Mouse (Mus musculus): ENCODE measurements around the gene Ralgapa2.
A peak's percentile ranks its signal among the peaks of the same experiment; 100 is the strongest.

Gene Ralgapa2

GRCm38 (mm10) chr2:146428751-146429150 lies 83.4 kb downstream of the Ralgapa2 start:
- DNase-seq (ENCODE audit: low read depth, low spot score), result no peak

GRCm38 (mm10) chr2:146427380-146427779 lies 84.8 kb downstream of the Ralgapa2 start:
- no peak for DNase-seq (ENCODE audit: low read depth, low spot score)

GRCm38 (mm10) chr2:146426321-146426720 lies 85.8 kb downstream of the Ralgapa2 start:
- no peak for DNase-seq (ENCODE audit: low read depth, low spot score)

- DNase-seq (ENCODE audit: low read depth, low spot score), result no peak
Observed at GRCm38 (mm10) chr2:146425235-146425634, 86.9 kb downstream of the Ralgapa2 start.

GRCm38 (mm10) chr2:146423710-146424301 lies 88.3 kb downstream of the Ralgapa2 start:
- no peak for DNase-seq (ENCODE audit: low read depth, low spot score)

- no peak for DNase-seq (ENCODE audit: low read depth, low spot score)
Observed at GRCm38 (mm10) chr2:146423032-146423691, 89.0 kb downstream of the Ralgapa2 start.

GRCm38 (mm10) chr2:146416283-146416682 lies 95.9 kb downstream of the Ralgapa2 start:
- no peak for DNase-seq (ENCODE audit: low read depth, low spot score)

- peak; percentile 26 for DNase-seq (ENCODE audit: low read depth, low spot score)
Observed at GRCm38 (mm10) chr2:146414484-146415291, 97.5 kb downstream of the Ralgapa2 start.

GRCm38 (mm10) chr2:146412733-146413132 lies 99.4 kb downstream of the Ralgapa2 start:
- no peak for DNase-seq (ENCODE audit: low read depth, low spot score)

- DNase-seq (ENCODE audit: low read depth, low spot score), result no peak
Observed at GRCm38 (mm10) chr2:146411904-146412303, 100.2 kb downstream of the Ralgapa2 start.

- DNase-seq (ENCODE audit: low read depth, low spot score), result no peak
Observed at GRCm38 (mm10) chr2:146407078-146407477, 105.1 kb downstream of the Ralgapa2 start.

GRCm38 (mm10) chr2:146401588-146401987 lies 110.6 kb downstream of the Ralgapa2 start:
- no peak for DNase-seq (ENCODE audit: low read depth, low spot score)

- DNase-seq (ENCODE audit: low read depth, low spot score), result no peak
Observed at GRCm38 (mm10) chr2:146400738-146401137, 111.4 kb downstream of the Ralgapa2 start.

- DNase-seq (ENCODE audit: low read depth, low spot score), result no peak
Observed at GRCm38 (mm10) chr2:146398211-146398865, 113.8 kb downstream of the Ralgapa2 start.

- DNase-seq (ENCODE audit: low read depth, low spot score), result no peak
Observed at GRCm38 (mm10) chr2:146387211-146387610, 124.9 kb downstream of the Ralgapa2 start.

GRCm38 (mm10) chr2:146384582-146384981 lies 127.6 kb downstream of the Ralgapa2 start:
- no peak for DNase-seq (ENCODE audit: low read depth, low spot score)

GRCm38 (mm10) chr2:146376293-146376692 lies 135.9 kb downstream of the Ralgapa2 start:
- DNase-seq (ENCODE audit: low read depth, low spot score), result no peak

- DNase-seq (ENCODE audit: low read depth, low spot score), result no peak
Observed at GRCm38 (mm10) chr2:146366098-146366497, 146.0 kb downstream of the Ralgapa2 start.

GRCm38 (mm10) chr2:146365368-146365983 lies 146.7 kb downstream of the Ralgapa2 start:
- no peak for DNase-seq (ENCODE audit: low read depth, low spot score)

GRCm38 (mm10) chr2:146363483-146363882 lies 148.7 kb downstream of the Ralgapa2 start:
- no peak for DNase-seq (ENCODE audit: low read depth, low spot score)

- no peak for DNase-seq (ENCODE audit: low read depth, low spot score)
Observed at GRCm38 (mm10) chr2:146362932-146363331, 149.2 kb downstream of the Ralgapa2 start.

- no peak for DNase-seq (ENCODE audit: low read depth, low spot score)
Observed at GRCm38 (mm10) chr2:146361969-146362368, 150.2 kb downstream of the Ralgapa2 start.
